Comparison of ENCODE assay signal across 8 mouse cellular contexts in genomic region chr6:131292276-131292990, GRCm38 (mm10). TPM values are rescaled to one million over a fixed set of nuclear protein-coding genes. Genes with fewer than 3 reads are reported as not detected.
DNase-seq lines count a peak whose midpoint lies in the region; ATAC-seq and TF ChIP-seq lines count a peak whose summit lies in the region.

No protein-coding gene starts in this region.

- 0 out of 2 replicates have a peak, but pooled peaks cover 3% of the 10 kb centered on the region for H3K4me1 ChIP-seq in lung, embryonic 14.5 days (ENCODE audit: insufficient read depth)
- no peaks in the 10 kb centered on the region for H3K4me1 ChIP-seq in bone marrow, adult 2 months (ENCODE audit: control insufficient read depth, insufficient read depth, low read length)
- H3K4me1 ChIP-seq in embryonic facial prominence, embryonic 14.5 days (ENCODE audit: control insufficient read depth, insufficient read depth, low read length), result peaks cover 4% of the 10 kb centered on the region; the same call in 1 of the 2 replicates
- H3K4me1 ChIP-seq in intestine, embryonic 16.5 days (ENCODE audit: control insufficient read depth, insufficient read depth, low read length), result peaks cover 5% of the 10 kb centered on the region

- H3K27me3 ChIP-seq in lung, embryonic 14.5 days (ENCODE audit: insufficient read depth, low read length), result no peaks in the 10 kb centered on the region
- no peaks in the 10 kb centered on the region for H3K27me3 ChIP-seq in embryonic facial prominence, embryonic 14.5 days (replicated peaks; ENCODE audit: control insufficient read depth, insufficient read depth, low read length)
- no peaks in the 10 kb centered on the region for H3K27me3 ChIP-seq in intestine, embryonic 16.5 days (replicated peaks; ENCODE audit: control insufficient read depth, insufficient read depth, low read length)

- peaks cover 9% of the 10 kb centered on the region for H3K36me3 ChIP-seq in lung, embryonic 14.5 days (ENCODE audit: insufficient read depth)
- H3K36me3 ChIP-seq in embryonic facial prominence, embryonic 14.5 days (ENCODE audit: control insufficient read depth, insufficient read depth, low read length), result peaks cover 7% of the 10 kb centered on the region
- H3K36me3 ChIP-seq in intestine, embryonic 16.5 days (ENCODE audit: control insufficient read depth, insufficient read depth, low read length), result no peaks in the 10 kb centered on the region

- DNase-seq in lung, embryonic 14.5 days, result peak; percentile 50
- DNase-seq in lung, postnatal 10 days, result no peak
- DNase-seq in embryonic facial prominence, embryonic 14.5 days (ENCODE audit: low spot score), result peak; percentile 32
- DNase-seq in mesoderm, embryonic 11.5 days (ENCODE audit: low read depth, low spot score), result peak; percentile 27
- no peak for DNase-seq in ovary, postnatal 14 days (ENCODE audit: low spot score)
- no peak for DNase-seq in thymus, postnatal 14 days

- WGBS in lung, embryonic 14.5 days, result 15% methylated on average over 10 of the region's 10 CpGs
- WGBS in bone marrow, adult 2 months, result 18% methylated on average over 10 of the region's 10 CpGs
- 16% methylated on average over 10 of the region's 10 CpGs for WGBS in embryonic facial prominence, embryonic 14.5 days
- WGBS in intestine, embryonic 16.5 days, result 12% methylated on average over 10 of the region's 10 CpGs

- peak overlapping the region; percentile 44; the same call in 1 of the 2 replicates for H3K27ac ChIP-seq in lung, embryonic 14.5 days (ENCODE audit: low read depth)
- H3K27ac ChIP-seq in bone marrow, adult 2 months (ENCODE audit: control insufficient read depth, insufficient read depth, low read depth, low read length, poor library complexity), result no peak overlapping the region
- peak overlapping the region; percentile 76 for H3K27ac ChIP-seq in embryonic facial prominence, embryonic 14.5 days (replicated peaks; ENCODE audit: low read depth, low read length)
- H3K27ac ChIP-seq in intestine, embryonic 16.5 days (ENCODE audit: low read length), result 0 out of 2 replicates have a peak overlapping the region, but pooled peaks have one; percentile 13

- H3K4me3 ChIP-seq in lung, embryonic 14.5 days (ENCODE audit: low read depth, low read length), result peak overlapping the region; percentile 60
- peak overlapping the region; percentile 94 for H3K4me3 ChIP-seq in bone marrow, adult 2 months (replicated peaks; ENCODE audit: control insufficient read depth, low read depth, low read length)
- H3K4me3 ChIP-seq in embryonic facial prominence, embryonic 14.5 days (ENCODE audit: low read depth, low read length), result peak overlapping the region; percentile 71
- H3K4me3 ChIP-seq in intestine, embryonic 16.5 days (ENCODE audit: low read length), result peak overlapping the region; percentile 65

- TF ChIP-seq POLR2A in bone marrow, adult 2 months (IDR thresholded peaks at IDR 0.05; ENCODE audit: borderline replicate concordance, control insufficient read depth, low read depth, low read length), result no peak

- peak overlapping the region; percentile 69 for H3K9ac ChIP-seq in lung, embryonic 14.5 days
- H3K9ac ChIP-seq in embryonic facial prominence, embryonic 14.5 days (ENCODE audit: low read depth, low read length), result peak overlapping the region; percentile 85
- H3K9ac ChIP-seq in intestine, embryonic 16.5 days (ENCODE audit: low read depth, low read length), result peak overlapping the region; percentile 62

- H3K9me3 ChIP-seq in lung, embryonic 14.5 days (ENCODE audit: low read depth, low read length), result no peaks in the 10 kb centered on the region
- no peaks in the 10 kb centered on the region for H3K9me3 ChIP-seq in embryonic facial prominence, embryonic 14.5 days (ENCODE audit: control insufficient read depth, low read length)
- H3K9me3 ChIP-seq in intestine, embryonic 16.5 days (ENCODE audit: control insufficient read depth, low read length), result no peaks in the 10 kb centered on the region

- peak; percentile 60; the same call in 1 of the 2 replicates for ATAC-seq in lung, embryonic 14.5 days (ENCODE audit: insufficient read depth)
- peak; percentile 48 for ATAC-seq in embryonic facial prominence, embryonic 14.5 days (ENCODE audit: low read depth)
- ATAC-seq in intestine, embryonic 16.5 days, result 0 out of 2 replicates have a peak, but pooled peaks have one; percentile 3

- TF ChIP-seq CTCF in lung, embryonic 14.5 days (IDR thresholded peaks at IDR 0.05; ENCODE audit: low read depth), result no peak
- TF ChIP-seq CTCF in bone marrow, adult 2 months (IDR thresholded peaks at IDR 0.05; ENCODE audit: control insufficient read depth, insufficient read depth, low read length), result no peak

- peak overlapping the region; percentile 61 for H3K4me2 ChIP-seq in lung, embryonic 14.5 days
- H3K4me2 ChIP-seq in embryonic facial prominence, embryonic 14.5 days (ENCODE audit: low read depth, low read length), result peak overlapping the region; percentile 71
- peak overlapping the region; percentile 41 for H3K4me2 ChIP-seq in intestine, embryonic 16.5 days (ENCODE audit: low read depth, low read length)

RNA-seq across cellular contexts. Expression of gene Magohb, which starts 0.6 kb away (rescaled TPM):
- polyA plus RNA-seq in lung, embryonic 14.5 days (2014; fragmentation: Nextera tagmentation; extraction: Ambion mirVana), result 57.0 and 68.2 TPM in 2 replicates
- 17.4 and 20.9 TPM in 2 replicates for polyA plus RNA-seq in bone marrow, adult 2 months (2011; ENCODE audit: insufficient read depth, insufficient read length, low replicate concordance, missing spikeins)
- polyA plus RNA-seq in embryonic facial prominence, embryonic 14.5 days (2014; fragmentation: Nextera tagmentation; extraction: Ambion mirVana), result 50.8 and 64.6 TPM in 2 replicates
- 46.1 and 48.2 TPM in 2 replicates for polyA plus RNA-seq in intestine, embryonic 16.5 days (2015; fragmentation: Nextera tagmentation; extraction: Ambion mirVana)

RNA-seq across cellular contexts. Expression of gene Klra2, which starts 45.3 kb away (rescaled TPM):
- polyA plus RNA-seq in lung, embryonic 14.5 days (2014; fragmentation: Nextera tagmentation; extraction: Ambion mirVana), result 0.26 and 0.37 TPM in 2 replicates
- 7.9 and 9.2 TPM in 2 replicates for polyA plus RNA-seq in bone marrow, adult 2 months (2011; ENCODE audit: insufficient read depth, insufficient read length, low replicate concordance, missing spikeins)
- 0.29 TPM in 1 of 2 replicates, not detected in the other for polyA plus RNA-seq in embryonic facial prominence, embryonic 14.5 days (2014; fragmentation: Nextera tagmentation; extraction: Ambion mirVana)
- polyA plus RNA-seq in intestine, embryonic 16.5 days (2015; fragmentation: Nextera tagmentation; extraction: Ambion mirVana), result 0.82 and 1.0 TPM in 2 replicates

Comparison
In these comparisons a context has a peak if more than half of its experiments do, and no peak if none do; other contexts are left out.
1. DNase-seq: peak in lung, embryonic 14.5 days (single experiment), embryonic facial prominence, embryonic 14.5 days (single experiment) and mesoderm, embryonic 11.5 days (single experiment); none in lung, postnatal 10 days (single experiment), ovary, postnatal 14 days (single experiment) and thymus, postnatal 14 days (single experiment).
2. ATAC-seq: peak in every context shown above with its lines; median percentile 60 in lung, embryonic 14.5 days; 48 in embryonic facial prominence, embryonic 14.5 days; 3 in intestine, embryonic 16.5 days.
3. Peak in every context shown above with its lines, with median percentiles within 50 percentile points of each other: H3K4me2 ChIP-seq, H3K4me3 ChIP-seq and H3K9ac ChIP-seq.